Mouse (Mus musculus): ENCODE data around the gene Ipo13.

The Ipo13 gene

DNA sequence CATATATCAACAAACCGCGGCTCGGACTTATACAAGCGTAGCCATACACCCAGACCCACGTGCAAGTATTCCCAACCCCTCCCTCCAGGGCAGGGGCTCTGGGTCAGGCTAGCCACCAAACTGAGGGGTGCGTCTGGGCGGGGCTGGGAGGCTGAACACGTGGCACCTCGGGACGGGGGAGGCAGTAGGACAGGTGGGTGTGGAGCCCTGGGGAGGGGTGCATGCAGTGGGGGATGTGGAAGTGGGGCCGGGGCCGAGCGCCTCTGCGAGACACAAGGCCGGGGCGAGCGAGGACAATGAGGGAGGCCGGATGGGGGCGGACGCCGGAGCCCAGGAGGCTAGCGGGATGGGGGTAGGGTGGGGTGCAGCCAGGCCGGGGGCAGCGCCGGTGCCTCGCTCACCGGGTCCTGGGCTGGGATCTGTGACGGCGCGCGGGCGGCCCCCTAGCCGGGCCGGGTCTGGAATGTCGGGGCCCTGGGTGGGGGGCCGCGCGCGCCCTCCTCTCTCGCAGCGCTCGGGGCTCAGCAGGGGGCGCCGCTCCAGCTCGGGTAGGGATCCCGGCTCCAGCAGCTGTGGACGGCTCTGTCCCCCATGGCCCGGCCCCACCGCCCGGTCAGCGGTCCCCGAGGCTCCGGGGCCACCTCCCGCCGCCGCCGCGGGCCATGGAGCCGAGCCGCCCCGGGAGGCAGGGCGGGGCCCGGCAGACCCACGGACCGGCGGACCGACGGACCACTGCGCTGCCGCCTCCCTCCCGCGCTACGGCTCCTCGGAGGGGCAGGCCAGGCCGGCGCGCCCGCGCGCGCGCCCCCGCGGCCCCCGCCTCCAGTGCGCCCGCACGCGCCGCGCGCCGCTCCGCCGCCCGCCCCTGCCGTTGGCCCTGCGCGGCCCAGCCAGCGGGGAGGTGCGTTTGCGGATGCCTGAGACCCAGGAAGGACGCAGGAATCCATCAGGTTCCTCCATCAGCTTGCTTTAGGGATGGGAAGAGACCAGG lies 31.8 kb downstream of the Ipo13 start, which contains the start of gene B4galt2:
TSS of gene B4galt2 (minus strand) at position 787 of the 991 bp plus-strand sequence.
- no peak for DNase-seq (ENCODE audit: low read depth, low spot score)

DNA sequence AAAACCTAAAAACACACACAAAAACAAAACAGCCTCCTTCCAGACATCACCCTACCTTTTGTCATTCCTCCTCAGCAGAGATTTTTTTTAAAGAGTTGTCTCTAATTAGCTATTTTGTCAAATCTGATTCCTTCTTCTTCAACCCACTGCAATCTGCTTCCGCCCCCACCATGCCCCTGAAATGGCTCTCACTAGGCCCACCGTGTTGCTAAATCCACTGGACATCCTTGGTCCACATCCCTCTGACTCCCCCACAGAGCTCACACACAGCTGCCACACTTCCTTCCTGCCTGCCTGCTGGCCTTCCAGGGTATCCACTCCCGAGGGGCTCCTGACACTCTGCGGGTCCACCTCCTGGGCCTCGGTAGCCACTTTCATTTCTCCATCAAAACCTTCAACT lies 36.1 kb downstream of the Ipo13 start:
- DNase-seq (ENCODE audit: low read depth, low spot score), result no peak

DNA sequence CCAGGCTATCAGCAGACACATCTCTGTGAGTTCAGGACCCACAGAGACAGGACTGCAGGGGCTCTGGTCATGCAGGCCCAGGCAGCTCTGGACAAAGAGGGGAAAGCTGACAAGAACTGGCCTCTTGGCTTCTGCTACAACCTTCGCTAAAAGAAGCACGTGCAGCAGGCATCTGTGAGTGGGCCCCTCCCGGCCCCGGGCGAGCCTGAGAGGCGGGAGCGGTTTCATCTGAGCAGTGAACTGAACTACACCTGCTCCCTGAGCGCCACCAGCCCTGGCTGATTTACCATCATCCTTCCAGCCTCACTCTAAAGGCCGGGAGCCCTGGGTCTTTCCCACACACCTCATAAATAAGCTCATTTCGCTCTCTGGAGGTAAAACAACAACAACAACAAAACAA lies 36.5 kb downstream of the Ipo13 start:
- DNase-seq (ENCODE audit: low read depth, low spot score), result peak; percentile 39

DNA sequence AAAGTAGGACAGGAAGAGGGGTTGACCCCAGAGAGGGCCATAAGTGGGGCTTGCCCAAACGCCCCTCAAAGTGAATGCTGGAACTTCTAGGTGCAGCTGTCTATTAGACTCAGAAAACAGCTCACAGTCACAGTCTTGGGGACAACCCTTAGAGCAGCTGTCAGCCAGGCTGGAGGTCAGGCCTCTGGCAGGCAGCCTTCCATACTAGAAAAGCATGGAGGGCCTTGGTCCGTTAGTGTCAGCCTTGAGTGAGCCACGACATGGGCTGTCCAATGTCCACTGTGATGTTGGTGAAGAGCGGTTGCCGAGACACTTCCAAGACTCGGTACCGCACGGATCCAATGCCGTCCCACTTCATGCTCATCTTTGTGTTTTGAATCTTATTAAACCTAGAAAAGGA lies 41.2 kb downstream of the Ipo13 start:
- no peak for DNase-seq (ENCODE audit: low read depth, low spot score)

DNA sequence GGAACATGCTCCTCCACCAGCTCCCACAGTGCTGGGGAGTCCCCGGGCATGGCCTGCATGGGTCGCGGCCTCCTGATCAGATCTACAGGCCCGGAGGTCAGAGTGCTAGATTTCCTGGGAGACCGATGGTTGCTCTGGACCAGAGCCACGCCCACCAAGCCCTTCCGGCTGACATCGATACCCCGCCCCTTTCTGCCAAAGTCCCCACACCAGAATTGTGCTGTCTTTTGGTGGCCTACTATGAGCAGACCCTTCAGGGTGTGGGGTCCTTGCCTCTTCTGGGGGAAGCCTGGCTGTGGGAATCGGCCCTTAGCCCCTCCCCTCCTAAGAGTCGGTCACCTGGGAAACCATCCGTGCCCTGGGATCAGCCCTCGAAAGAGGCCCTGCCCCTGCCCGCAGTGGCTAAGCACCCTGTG lies 42.3 kb downstream of the Ipo13 start, which contains the start of gene Ccdc24:
TSS of gene Ccdc24 (minus strand) at position 87 of the 416 bp plus-strand sequence.
- no peak for DNase-seq (ENCODE audit: low read depth, low spot score)

DNA sequence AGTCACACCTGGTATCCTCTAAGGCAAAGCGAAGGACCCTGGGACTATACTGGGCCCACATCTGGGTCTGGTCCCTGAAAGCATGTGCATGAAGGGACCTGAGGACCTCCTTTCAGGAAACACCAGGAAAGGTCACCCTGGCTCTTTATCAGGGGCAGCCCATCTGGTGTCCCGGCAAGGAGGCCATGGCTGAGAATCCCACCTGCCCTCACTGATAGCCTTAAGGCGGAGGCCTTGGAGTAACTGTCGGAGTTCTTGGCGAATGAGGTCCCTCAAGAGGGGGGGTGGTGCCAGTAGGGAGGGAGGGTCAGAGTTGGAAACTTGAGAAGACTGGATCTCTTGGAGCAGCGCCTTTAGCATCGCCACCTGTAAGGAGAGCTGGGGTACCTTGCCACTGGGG lies 43.0 kb downstream of the Ipo13 start:
- no peak for DNase-seq (ENCODE audit: low read depth, low spot score)

DNA sequence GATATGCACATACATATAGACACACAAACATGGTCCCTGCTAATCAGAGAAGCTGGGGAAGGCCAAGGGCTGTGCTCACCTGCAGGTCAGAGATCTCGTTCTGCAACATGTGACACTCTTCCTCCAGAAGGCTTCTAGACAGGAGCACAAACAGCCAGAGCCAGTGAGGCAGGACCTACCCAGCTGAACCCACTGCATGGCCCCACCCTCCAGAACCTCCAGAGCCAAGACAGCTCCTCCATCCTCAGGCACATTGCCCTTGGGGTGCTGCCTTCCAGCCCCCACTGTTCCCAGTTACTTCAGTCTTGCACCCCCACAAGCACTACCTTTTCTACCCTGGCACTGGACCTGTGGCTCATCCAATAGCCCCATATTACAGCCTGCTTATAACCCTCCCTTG lies 44.4 kb downstream of the Ipo13 start:
- no peak for DNase-seq (ENCODE audit: low read depth, low spot score)

DNA sequence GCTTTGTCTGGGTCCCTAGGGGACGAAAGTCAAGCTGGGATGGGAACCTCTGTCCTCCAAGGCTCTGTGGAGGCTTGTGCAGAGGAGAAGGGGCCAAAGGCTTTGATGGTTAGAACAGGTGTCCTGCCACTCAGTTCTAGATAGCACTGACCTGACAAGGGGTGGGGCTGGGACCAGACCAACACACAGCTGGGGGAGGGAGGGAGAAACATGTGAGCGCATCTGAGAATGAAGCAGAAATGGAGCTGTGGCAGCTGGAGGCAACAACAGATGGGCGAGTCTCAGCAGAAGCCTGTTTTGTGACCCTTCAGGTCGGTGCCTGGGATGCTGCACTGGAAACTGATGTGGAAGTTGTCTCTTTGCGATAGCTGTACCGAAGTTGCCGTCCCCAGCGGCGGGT lies 45.5 kb downstream of the Ipo13 start:
- no peak for DNase-seq (ENCODE audit: low read depth, low spot score)

DNA sequence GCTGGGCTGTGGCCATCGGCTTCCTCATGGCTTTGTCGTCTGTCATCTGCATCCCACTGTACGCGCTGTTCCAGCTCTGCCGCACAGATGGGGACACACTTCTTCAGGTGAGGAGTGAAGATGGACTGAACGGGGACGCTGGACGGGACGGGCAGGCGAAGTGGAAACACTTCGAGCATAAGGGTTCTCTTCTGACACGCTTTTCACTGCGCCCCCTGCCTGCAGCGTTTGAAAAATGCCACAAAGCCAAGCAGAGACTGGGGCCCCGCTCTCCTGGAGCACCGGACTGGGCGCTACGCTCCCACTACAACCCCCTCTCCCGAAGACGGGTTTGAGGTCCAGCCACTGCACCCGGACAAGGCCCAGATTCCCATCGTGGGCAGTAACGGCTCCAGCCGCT lies 47.0 kb downstream of the Ipo13 start:
- DNase-seq (ENCODE audit: low read depth, low spot score), result peak; percentile 35

DNA sequence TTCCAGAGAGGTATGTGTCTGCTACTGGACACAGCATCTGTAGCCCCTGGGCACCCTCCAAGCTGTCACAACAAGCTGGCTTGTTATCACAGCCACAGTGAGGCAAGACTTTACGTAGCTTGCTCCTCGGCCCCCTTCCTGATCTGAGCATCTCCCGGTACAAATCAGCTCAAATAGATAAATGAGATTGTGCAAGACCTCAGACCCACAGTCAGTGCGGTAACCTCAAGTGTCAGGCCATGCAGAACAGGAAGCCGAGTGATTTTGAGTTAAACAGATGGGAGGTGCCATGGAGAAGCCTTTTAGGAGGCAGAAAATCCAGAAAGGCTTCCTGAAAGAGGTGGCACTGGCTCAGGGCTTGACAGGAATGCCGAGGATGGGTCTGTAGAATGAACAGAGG lies 47.8 kb downstream of the Ipo13 start:
- no peak for DNase-seq (ENCODE audit: low read depth, low spot score)

DNA sequence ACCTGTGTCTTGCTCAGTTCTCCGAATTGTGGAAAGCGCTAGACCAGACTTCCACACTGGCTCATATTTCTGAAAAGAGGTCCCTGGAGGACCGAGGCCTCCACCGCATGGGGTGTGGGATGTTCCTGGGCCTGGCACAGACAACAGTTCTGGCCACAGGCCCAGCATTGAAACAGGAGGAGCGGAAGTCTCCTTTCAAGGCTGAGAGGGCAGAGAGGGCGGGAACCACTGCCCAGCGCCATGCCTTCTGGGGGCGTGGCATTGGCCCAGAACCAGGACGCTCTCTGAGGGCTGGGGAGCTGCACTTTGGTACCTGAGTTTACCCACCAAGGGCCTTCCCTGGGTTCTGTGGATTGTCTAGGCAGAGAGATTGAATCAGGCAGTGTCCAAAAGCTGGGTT lies 48.7 kb downstream of the Ipo13 start:
- no peak for DNase-seq (ENCODE audit: low read depth, low spot score)

DNA sequence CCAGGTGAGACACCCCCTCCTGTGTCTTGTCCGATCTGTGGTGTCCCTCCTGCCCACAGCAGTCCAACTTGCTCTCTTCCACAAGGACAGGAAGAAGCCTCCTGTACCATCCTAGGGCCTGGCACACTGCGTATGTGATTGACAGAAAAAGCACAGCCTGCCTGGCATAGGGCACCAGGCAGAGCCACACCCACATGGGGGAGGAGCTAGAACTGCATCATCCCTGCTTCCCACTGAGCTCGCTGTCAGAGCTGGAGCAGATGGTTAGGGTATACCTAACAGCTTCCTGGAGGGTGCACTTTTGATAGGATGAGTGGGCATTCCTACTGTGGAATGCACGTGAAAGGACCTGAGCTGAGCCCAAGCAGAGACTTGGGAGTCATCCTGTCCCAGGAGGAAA lies 52.0 kb downstream of the Ipo13 start:
- no peak for DNase-seq (ENCODE audit: low read depth, low spot score)

DNA sequence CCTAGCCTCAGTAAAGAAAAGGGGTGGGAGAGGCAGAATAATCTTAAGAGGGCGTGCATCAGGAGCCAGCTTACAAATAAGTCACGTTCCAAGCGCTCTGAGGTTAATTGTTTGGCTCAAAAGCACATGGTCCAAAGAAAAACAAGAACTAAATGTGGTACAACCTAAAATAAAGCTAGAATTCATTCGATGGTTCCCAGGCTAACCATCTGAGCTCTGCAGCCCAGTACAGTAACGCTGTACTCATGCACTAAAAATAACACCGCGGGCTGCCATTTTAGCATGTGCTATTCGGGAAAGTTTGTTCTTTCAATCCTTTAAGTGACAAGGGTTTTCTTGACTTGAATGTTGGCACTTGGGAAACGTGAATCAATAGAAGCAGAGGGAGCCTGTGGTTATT lies 54.2 kb downstream of the Ipo13 start:
- DNase-seq (ENCODE audit: low read depth, low spot score), result no peak

DNA sequence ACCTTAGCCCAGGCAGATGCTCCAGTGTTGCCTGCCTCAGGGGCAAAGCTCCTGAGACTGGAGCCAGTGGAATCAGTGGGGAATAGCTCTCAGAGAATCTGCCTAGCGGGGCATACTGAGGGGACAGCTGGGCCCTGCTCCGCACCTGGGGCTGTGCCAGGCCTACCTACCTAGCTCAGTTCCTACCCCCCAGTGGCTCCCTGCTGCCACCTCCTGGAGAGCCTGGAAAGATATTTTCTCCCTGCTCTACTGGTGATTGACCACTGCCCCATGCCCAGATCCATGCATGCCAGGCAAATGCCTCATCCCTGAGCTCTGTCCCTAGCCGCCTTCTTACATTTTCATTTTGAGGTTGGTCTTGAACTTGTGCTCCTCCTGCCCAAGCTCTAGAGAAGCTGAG lies 56.0 kb downstream of the Ipo13 start:
- peak; percentile 54 for DNase-seq (ENCODE audit: low read depth, low spot score)

DNA sequence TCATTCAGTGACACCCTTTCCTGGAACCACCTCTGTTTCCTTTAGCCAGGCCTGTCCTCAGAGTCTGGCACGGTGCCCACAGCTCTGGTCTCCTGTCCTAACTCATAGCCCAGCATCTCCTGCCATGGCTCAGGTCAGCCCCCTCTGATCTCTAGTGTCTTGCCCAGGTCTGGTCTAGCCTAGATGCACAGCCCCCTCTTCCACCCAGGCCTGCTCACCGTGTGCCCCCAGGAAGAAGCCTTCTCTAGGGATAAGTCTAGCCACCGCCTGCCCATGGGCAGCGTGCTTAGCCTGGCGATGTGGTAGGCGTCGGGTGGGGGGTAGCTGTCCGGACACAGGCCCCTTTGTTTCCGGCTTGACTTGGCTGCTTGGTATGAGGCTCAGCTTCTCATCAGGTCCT lies 59.7 kb downstream of the Ipo13 start:
- DNase-seq (ENCODE audit: low read depth, low spot score), result no peak

DNA sequence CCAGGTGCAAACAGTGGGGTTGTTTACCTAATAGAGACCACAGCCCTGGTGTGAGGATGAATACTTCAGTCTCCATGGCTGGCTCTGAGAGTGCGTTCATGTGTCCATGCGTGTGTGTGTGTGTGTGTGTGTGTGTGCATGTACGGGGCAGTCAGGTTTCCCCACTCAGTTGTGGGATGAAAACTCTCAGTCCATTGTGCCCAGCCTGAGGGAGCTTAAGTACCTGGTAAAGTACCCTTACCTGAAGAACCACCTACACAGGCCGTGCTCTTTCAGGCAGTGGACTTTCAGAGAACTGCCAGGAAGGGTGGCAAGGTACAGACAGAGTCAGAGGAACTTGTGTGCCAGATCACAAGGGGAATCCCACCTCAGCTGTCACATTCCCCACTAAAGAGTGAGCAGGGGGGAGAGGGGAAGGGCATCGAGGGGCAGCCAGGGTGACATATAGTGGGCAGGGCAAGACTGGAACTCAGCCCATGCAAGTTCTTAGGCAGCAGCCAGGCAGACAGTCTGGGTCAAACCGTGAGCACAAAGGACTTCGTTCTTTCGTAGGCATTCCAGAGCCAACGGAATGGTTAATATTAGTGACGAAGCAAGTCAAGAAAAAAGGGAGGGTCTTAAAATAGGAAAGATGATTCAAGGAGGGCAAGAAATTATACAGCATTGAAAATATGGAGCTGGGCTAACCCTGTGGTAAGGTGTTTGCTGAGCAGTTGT lies 62.5 kb downstream of the Ipo13 start:
- DNase-seq (ENCODE audit: low read depth, low spot score), result no peak

DNA sequence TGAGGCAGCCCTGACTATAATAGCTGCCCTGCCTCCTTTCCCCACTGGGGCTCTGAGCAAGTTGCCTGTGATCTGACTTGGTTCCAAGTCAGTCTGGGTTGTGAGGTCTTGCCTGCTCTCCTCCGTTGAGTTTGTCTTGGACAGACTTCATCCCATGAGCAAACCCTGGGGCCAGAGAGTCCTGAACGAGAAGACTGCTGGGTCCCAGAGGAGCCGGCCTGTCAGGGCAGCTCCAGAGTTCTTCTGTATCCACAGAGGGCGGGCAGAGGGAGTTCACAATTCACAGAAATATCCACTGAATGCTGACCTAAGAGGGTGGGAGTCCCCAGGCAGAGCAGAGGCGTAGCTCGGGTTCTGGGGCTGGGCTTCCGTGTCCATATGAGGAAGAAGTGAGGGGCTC lies 63.9 kb downstream of the Ipo13 start:
- no peak for DNase-seq (ENCODE audit: low read depth, low spot score)

DNA sequence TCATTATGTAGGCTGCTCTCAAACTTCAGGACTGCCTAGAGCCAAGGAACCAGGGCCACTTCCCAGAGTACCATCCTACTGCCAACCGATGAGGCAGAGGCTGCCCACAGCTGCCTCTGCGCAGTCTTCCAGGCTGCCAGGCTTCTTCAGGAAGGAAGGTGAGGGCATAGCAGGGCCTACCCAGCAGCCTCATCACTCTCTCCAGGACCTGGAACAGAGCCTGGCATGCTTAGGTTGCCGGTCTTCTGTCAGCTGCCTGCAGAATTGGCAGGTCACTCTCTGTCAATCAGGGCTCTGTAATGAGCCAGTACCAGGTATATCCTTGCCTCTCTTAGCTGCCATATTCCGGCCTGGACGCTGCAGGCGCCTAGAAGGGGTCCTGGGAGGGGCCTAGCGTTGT lies 64.6 kb downstream of the Ipo13 start:
- no peak for DNase-seq (ENCODE audit: low read depth, low spot score)

DNA sequence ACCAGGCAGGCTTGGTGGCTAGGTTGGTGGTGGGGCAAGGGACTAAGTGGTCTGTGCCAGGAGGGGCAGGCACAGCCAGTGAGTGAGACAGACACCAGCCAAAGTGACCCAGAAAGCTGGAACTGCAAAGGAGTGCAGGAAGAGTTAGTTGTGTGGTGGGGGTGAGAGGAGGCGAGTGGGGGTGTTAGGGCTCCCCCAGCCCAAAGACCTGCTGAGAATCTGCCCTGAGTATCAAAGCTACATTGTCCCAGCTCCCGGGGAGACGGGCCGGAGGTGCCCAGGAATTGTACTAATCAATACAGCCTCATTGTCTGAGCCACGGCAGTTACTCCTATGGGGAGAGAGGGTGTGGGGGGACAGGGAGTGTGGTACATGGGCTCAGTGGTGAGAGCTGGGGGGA lies 65.3 kb downstream of the Ipo13 start:
- DNase-seq (ENCODE audit: low read depth, low spot score), result no peak

DNA sequence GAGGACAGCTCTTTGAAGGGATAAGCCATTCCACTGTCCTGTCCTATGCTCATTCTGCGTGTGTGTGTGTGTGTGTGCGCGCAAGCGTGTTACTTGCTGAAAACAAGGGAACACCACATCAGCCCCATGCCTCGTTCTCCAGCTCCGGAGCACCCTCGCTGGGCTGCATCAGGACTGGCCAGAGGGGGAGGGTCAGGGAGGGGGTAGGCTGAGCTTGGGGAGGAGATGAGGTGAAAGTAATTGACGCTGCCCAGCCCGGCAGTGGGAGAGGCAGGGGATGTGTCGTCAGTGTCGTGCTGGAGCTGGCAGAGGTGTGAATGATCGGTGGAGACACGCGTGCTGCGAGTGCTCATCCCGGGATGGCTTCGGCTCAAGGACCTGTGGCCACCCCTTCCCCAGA lies 65.7 kb downstream of the Ipo13 start:
- DNase-seq (ENCODE audit: low read depth, low spot score), result no peak

DNA sequence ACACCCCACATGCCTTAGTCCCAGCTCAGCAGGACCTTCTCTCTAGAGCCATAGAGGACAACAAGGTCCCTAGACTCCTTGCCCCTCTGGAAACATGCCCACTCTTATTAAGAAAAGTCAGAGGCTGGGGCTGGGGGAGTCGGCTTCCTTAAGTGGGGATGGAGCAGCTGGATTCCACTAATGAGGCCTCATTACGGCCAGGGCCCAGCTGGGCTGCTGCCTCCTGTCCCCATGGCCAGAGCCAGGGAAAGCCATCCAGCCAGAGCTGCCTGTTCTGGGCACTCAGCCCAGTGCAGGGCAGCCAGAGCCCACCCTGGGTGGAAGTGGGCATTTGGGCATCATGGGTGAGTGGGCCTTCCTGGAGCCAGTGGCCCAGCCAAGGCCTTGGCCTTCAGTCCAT lies 67.8 kb downstream of the Ipo13 start:
- DNase-seq (ENCODE audit: low read depth, low spot score), result no peak

DNA sequence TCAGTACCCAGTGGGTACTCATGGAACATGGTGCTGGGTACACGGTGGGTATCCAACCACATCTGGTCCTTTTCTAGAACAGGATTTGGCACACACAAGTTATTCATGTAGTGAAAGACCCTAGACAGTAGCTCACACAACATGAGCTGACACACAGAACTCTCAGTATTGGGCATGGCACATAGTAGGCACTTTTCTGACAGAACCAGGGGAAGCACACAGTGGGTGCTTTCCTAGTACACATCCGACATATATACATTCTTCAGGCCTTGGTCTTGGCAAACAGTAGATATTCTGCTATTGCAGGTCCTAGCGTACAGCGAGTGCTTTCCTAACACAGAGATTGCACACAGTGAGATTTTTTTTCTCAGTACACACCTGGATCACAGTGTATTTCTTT lies 68.5 kb downstream of the Ipo13 start:
- no peak for DNase-seq (ENCODE audit: low read depth, low spot score)

DNA sequence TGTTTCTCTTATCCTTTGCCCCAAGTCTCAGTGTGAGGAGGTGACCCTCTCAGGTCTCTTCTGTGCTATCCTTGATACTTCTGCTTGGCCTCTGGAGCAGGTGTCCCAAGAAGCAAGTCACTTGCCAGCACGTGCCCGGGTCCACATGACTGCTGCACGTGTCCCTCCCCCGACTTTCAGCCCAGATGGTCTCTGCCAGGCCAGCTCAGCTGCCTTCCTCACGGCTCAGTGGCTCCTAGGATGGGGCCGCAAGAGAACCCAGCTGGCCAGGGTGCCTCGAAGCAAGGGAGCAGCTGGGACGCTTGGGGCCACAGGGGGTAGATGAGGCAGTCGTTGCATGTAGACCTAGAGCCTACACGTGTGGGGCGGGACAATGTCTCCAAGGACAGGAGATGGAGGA lies 69.5 kb downstream of the Ipo13 start:
- DNase-seq (ENCODE audit: low read depth, low spot score), result peak; percentile 59

Measured in A20 (cell line).